Mouse (Mus musculus) heart, adult 2 months (tissue): ENCODE data around the gene Rab36. TPM values are rescaled to one million over a fixed set of nuclear protein-coding genes. Genes with fewer than 3 reads are reported as not detected.

Experiments
- DNase-seq, 2 experiments: peaks; one replicate each; pipeline ENCODE4 v3.0.0; 2021
- H3K27ac ChIP-seq: fragments of 200-600 bp; 2 replicates; pipeline ENCODE4 v1.8.1; 2022
- H3K27me3 ChIP-seq: fragments of 200-500 bp; 2 replicates; pipeline ENCODE4 v1.6.1; 2012; ENCODE audit warnings: mild to moderate bottlenecking, low read length, inconsistent platforms, mixed read lengths; ENCODE audit not compliant: control insufficient read depth, insufficient read depth
- H3K36me3 ChIP-seq: fragments of 200-500 bp; 2 replicates; pipeline ENCODE4 v1.6.1; 2012; ENCODE audit warnings: low read length, inconsistent platforms; ENCODE audit not compliant: control insufficient read depth, insufficient read depth
- H3K4me1 ChIP-seq: fragments of 200-500 bp; 2 replicates; pipeline ENCODE4 v1.6.1; 2011; ENCODE audit warnings: low read length; ENCODE audit not compliant: control insufficient read depth, insufficient read depth
- H3K4me3 ChIP-seq: fragments of 200-600 bp; 2 replicates; pipeline ENCODE4 v1.8.1; 2022
- H3K79me2 ChIP-seq: fragments of 200-500 bp; replicated peaks from 2 replicates; pipeline ENCODE4 v1.6.1; 2012; ENCODE audit warnings: mild to moderate bottlenecking, inconsistent platforms, low read length, moderate library complexity, mixed read lengths; ENCODE audit not compliant: control insufficient read depth, insufficient read depth
- H3K9ac ChIP-seq: fragments of 200-500 bp; 2 replicates; pipeline ENCODE4 v1.6.1; 2012; ENCODE audit warnings: low read depth, mild to moderate bottlenecking, control low read depth, inconsistent platforms, low read length, mixed read lengths
- CTCF ChIP-seq: fragments of 200-600 bp; IDR thresholded peaks from 2 replicates; pipeline ENCODE4 v1.8.1; 2022; ENCODE audit warnings: antibody characterized with exemption, mild to moderate bottlenecking, moderate library complexity
- EP300 ChIP-seq: fragments of 200-500 bp; IDR thresholded peaks from 2 replicates; pipeline ENCODE4 v1.6.1; 2011; ENCODE audit warnings: low read depth, low read length, control low read depth; ENCODE audit not compliant: insufficient read depth
- POLR2A ChIP-seq: fragments of 200-500 bp; IDR thresholded peaks from 2 replicates; pipeline ENCODE4 v1.6.1; 2011; ENCODE audit warnings: mild to moderate bottlenecking, low read depth, low read length, control low read depth; ENCODE audit not compliant: insufficient read depth
- WGBS: fragments of 180-500 bp; shearing (Covaris S2); methylation state at CpG from one replicate; pipeline ENCODE4 v1.1.7; 2018; 5-methylcytosine and 5-hydroxymethylcytosine counted together
- intact Hi-C: fragments of 180-260 bp; cut with DNase I; formaldehyde crosslinking; loops from one replicate; pipeline ENCODE4 v1.15.1; 2025
- polyA plus RNA-seq: library from polyadenylated mRNA; depleted of rRNA; stranded (reverse); fragments of >200 nt; gene quantifications from 2 replicates; pipeline ENCODE4 v1.2.3, GENCODE M21; 2012
- total RNA-seq, 2 experiments: library from RNA; stranded (reverse); gene quantifications; 2 replicates each; pipeline ENCODE4 v1.2.3; 2021

The Rab36 gene
- total and polyA plus RNA-seq, 3 experiments: 0.57 to 3.4 (median 1.0) TPM

DNA sequence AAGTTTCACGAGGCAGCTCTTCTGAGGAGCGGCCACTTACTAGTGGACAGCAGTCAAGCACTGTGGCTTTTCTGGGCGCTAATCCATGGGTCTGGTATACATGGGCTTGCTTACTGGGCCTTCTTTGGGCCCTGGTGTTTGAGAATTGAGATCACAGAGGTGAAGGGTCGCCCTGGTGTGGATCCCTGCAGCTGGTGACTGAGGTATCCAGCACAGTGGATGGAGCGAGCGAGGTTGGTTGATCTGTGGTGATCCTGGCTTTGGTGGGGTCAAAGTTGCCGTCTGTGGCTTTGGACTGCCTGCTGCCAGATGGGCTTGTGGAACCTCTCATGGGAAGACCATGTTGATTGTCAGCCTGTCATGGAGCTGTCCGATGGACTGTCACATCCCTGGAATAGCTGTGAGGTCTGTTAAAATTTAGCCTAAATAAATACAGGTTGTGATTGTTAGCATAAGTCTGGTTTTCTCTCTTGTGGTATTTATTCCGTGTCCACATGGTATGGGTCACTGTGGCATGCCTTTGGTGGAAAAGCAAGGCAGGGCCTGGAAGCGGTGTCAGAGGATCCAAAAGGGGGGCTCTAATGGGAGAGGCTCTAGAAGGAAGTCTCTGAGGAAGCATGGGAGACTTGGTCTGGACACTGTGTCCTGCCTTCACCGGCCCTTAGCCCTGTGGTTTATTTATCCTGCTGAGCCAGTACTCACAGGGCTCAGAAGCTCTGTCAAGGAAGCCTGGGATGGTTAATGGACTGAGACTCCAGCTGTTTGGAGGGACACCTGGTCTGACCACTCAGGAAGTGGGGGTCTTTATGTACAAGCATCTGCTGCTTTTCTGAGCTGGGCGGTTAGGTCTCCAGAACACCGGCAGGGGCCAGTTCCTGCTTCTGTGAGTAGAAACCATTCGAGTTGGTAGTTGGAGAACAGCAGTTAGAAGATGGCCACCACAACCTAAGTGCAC, 41.6 kb downstream of the Rab36 start:
- Histone ChIP-seq H3K79me2 (peaks cover 1% of the 10 kb centered on the region; the same call in 1 of the 2 replicates), H3K27me3 (no peaks in the 10 kb centered on the region; the same call in 1 of the 2 replicates), H3K36me3 (no peaks in the 10 kb centered on the region), H3K27ac (no peak overlapping the region), H3K9ac (no peak overlapping the region), H3K4me3 (no peak overlapping the region), H3K4me1 (peaks cover 2% of the 10 kb centered on the region)
- intact Hi-C loops: no loop called here
- no peak for DNase-seq
- 77% methylated on average over 14 of the region's 14 CpGs for WGBS
- TF ChIP-seq EP300 (no peak), CTCF (no peak), POLR2A (no peak)

DNA sequence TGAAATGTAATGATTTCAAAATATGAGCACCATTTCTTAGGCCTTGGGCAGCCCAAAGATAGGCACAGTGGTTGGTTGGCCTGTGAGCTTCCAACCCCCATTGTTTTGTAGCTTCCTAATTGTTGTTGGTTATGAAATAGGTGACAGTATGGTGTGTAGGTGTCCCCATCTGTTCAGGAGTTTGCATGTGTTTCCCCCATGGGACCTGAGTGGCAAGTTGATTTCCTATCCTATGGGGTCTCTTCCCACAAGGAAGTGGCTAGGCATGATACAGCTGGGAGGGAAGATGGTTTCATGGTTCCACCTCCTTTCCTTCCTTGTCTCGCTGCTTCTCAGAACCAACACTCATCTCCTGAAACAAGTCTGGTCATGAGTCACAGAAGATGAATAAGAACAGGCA, 48.5 kb downstream of the Rab36 start:
- H3K27me3 ChIP-seq: no peaks in the 10 kb centered on the region
- no peaks in the 10 kb centered on the region for H3K4me1 ChIP-seq
- DNase-seq: no peak
- H3K9ac ChIP-seq: no peak overlapping the region
- H3K79me2 ChIP-seq: peaks cover 2% of the 10 kb centered on the region; the same call in 1 of the 2 replicates
- 78% methylated on average over 1 of the region's 1 CpGs for WGBS
- H3K36me3 ChIP-seq: no peaks in the 10 kb centered on the region
- no peak overlapping the region for H3K27ac ChIP-seq
- no peak overlapping the region for H3K4me3 ChIP-seq
- intact Hi-C loops: no loop called here
- TF ChIP-seq EP300: no peak
- TF ChIP-seq CTCF: no peak
- no peak for TF ChIP-seq POLR2A

GRCm38 (mm10) chr10:75088471-75088870, 51.6 kb downstream of the Rab36 start:
- H3K4me3 ChIP-seq: no peak overlapping the region
- H3K36me3 ChIP-seq: no peaks in the 10 kb centered on the region
- H3K9ac ChIP-seq: no peak overlapping the region
- H3K4me1 ChIP-seq: peaks cover 7% of the 10 kb centered on the region
- H3K27me3 ChIP-seq: no peaks in the 10 kb centered on the region
- TF ChIP-seq CTCF (no peak), EP300 (no peak), POLR2A (no peak)
- no peak overlapping the region for H3K27ac ChIP-seq
- DNase-seq: no peak
- WGBS: 92% methylated on average over 4 of the region's 4 CpGs
- H3K79me2 ChIP-seq: peaks cover 2% of the 10 kb centered on the region; the same call in 1 of the 2 replicates
- intact Hi-C loops: no loop called here

GRCm38 (mm10) chr10:75091478-75092152, 54.8 kb downstream of the Rab36 start:
- H3K27ac ChIP-seq: peak overlapping the region; percentile 60
- no peaks in the 10 kb centered on the region for H3K36me3 ChIP-seq
- H3K27me3 ChIP-seq: no peaks in the 10 kb centered on the region

GRCm38 (mm10) chr10:75093252-75093987, 56.6 kb downstream of the Rab36 start:
- intact Hi-C loops: loop anchor here (5.0 kb wide), 1 partner anchor 39 kb away; no protein-coding TSS in a partner anchor
- H3K9ac ChIP-seq: no peak overlapping the region
- no peaks in the 10 kb centered on the region for H3K27me3 ChIP-seq
- DNase-seq: no peak
- TF ChIP-seq EP300: no peak
- no peak for TF ChIP-seq CTCF
- TF ChIP-seq POLR2A: no peak
- no peak overlapping the region for H3K4me3 ChIP-seq
- 55% methylated on average over 22 of the region's 22 CpGs for WGBS
- no peaks in the 10 kb centered on the region for H3K36me3 ChIP-seq
- 0 out of 2 replicates have a peak, but pooled peaks cover 1% of the 10 kb centered on the region for H3K79me2 ChIP-seq
- H3K4me1 ChIP-seq: peaks cover 16% of the 10 kb centered on the region
- no peak overlapping the region for H3K27ac ChIP-seq

More at GRCm38 (mm10) chr10:75091478-75092152, 54.8 kb downstream of the Rab36 start:
- 34% methylated on average over 10 of the region's 10 CpGs for WGBS
- TF ChIP-seq EP300: peak; percentile 52; the same call in 1 of the 2 replicates
- no peak for TF ChIP-seq CTCF
- TF ChIP-seq POLR2A: no peak
- intact Hi-C loops: loop anchor here (5.0 kb wide), 1 partner anchor 41 kb away; no protein-coding TSS in a partner anchor
- H3K4me3 ChIP-seq: no peak overlapping the region
- H3K9ac ChIP-seq: no peak overlapping the region
- peaks cover 9% of the 10 kb centered on the region for H3K4me1 ChIP-seq
- peak; percentile 47 to 65 for DNase-seq
- H3K79me2 ChIP-seq: 0 out of 2 replicates have a peak, but pooled peaks cover 1% of the 10 kb centered on the region
